ENCODE assay signal across 8 mouse cellular contexts in the genomic region with DNA sequence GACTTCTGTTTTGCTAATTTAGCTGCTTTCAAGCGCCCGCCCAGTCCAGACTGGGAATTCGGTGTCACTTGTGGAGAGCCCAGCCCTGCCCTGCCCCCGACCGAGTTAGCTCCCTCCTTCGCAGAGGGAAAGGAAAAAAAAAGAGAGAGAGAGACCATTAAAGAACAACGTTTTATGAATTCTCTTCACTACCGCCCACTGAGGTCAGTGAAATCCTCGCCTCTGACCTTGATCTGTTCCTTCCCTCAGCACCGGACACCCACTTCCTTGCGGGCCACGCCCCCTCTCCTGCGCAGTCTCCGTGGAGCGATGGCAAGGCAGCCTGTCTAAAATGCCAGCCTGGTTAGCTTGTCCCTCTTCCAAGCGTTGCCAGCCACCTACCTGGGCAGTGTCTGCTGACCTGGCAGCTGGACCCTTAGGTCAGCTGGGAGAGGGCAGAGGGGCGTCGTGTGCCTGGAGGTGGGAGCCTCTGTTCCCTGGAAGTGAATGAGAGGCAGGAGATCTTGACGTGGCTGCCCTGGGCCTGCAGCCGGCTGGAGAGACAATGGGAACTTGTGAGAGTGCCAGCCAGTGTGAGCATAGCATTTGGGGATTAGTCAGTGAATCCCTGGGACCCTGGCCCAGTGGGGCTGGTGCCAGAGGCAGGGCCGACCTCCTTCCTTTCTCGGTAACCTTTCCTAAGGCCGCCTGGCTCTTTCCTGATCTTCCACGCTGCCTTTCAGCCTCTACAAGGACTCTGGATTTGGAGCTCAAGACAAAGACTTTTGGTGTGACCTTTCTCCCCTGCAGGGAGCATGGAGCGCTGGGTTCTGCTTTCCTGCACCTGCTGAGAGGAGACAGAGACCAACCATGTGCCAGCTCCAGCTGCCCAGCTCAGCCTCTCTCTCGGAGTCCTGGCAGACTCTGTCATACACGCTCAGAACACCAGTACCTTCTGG. TPM values are rescaled to one million over a fixed set of nuclear protein-coding genes. Genes with fewer than 3 reads are reported as not detected.
A peak's percentile ranks its signal among the peaks of the same experiment; 100 is the strongest.
DNase-seq lines count a peak whose midpoint lies in the region; ATAC-seq lines count a peak whose summit lies in the region.
"Had no signal": no experiment of that assay in that cellular context is flagged by ENCODE, and none has a peak within 500 bp of the region (broad histone marks: within the 10 kb centered on the region; RNA-seq: fewer than 3 reads in every experiment).

No protein-coding gene starts in this region.

- no peaks in the 10 kb centered on the region for H3K36me3 ChIP-seq in forebrain, embryonic 15.5 days

- peak overlapping the region; percentile 42 for H3K4me3 ChIP-seq in forebrain, embryonic 15.5 days
- H3K4me3 ChIP-seq: erythroblast, embryonic 14.5 days had no signal

- 4% methylated on average over 27 of the region's 27 CpGs for WGBS in forebrain, embryonic 15.5 days

- H3K9ac ChIP-seq in forebrain, embryonic 15.5 days (replicated peaks): peak overlapping the region; percentile 34

- peak overlapping the region; percentile 82 for H3K27ac ChIP-seq in forebrain, embryonic 15.5 days (replicated peaks)

- H3K4me1 ChIP-seq in forebrain, embryonic 15.5 days: peaks cover 46% of the 10 kb centered on the region

- ATAC-seq in forebrain, embryonic 15.5 days (replicated peaks): peak; percentile 47

- peak overlapping the region; percentile 81 for H3K4me2 ChIP-seq in forebrain, embryonic 15.5 days (replicated peaks)

- H3K27me3 ChIP-seq in forebrain, embryonic 15.5 days: peaks cover 9% of the 10 kb centered on the region; the same call in 1 of the 2 replicates

- intact Hi-C loops in heart, postnatal 25 days (cut with DNase I): no loop called here

- peak; percentile 27 for DNase-seq in NIH3T3 (ENCODE audit: low read depth)
- peak; percentile 87 for DNase-seq in adrenal gland, postnatal 10 days
- DNase-seq in heart, postnatal 25 days (ENCODE audit: low spot score): peak; percentile 30
- peak; percentile 77 to 85 for DNase-seq in kidney, postnatal 4 days
- peak; percentile 68 to 80 for DNase-seq in lung, postnatal 4 days
- peak; percentile 82 for DNase-seq in testis, postnatal 10 days (ENCODE audit: low spot score)

- H3K9me3 ChIP-seq in forebrain, embryonic 15.5 days: no peaks in the 10 kb centered on the region

RNA-seq across cellular contexts. Expression of a gene that starts 51.9 kb away (rescaled TPM):
- 10 to 100 TPM; 24.8 to 25.6 TPM for total RNA-seq in adrenal gland, postnatal 10 days (2021)
- polyA plus RNA-seq in forebrain, embryonic 15.5 days (2015; fragmentation: Nextera tagmentation; extraction: Ambion mirVana): 33.2 and 37.3 TPM in 2 replicates
- total RNA-seq in heart, postnatal 25 days (2021): 1 to 10 TPM; 9.4 to 9.6 TPM

Comparison
In these comparisons a context has a peak if more than half of its experiments do, and no peak if none do; other contexts are left out.
1. Peak in every context shown above with its lines: DNase-seq, ATAC-seq, H3K4me3 ChIP-seq and H3K27ac ChIP-seq.
2. DNase-seq: peak in every context shown above with its lines; median percentile 87 in adrenal gland, postnatal 10 days; 82 in testis, postnatal 10 days; 81 in kidney, postnatal 4 days; 74 in lung, postnatal 4 days; 30 in heart, postnatal 25 days; 27 in NIH3T3.